Mouse (Mus musculus) embryonic fibroblast, embryonic 13.5 days (primary cell): Measurements from ENCODE around the gene Trim80. TPM values are rescaled to one million over a fixed set of nuclear protein-coding genes. Genes with fewer than 3 reads are reported as not detected.

Source experiments
- H3K27ac ChIP-seq: 2 replicates; pipeline ENCODE4 v1.5.1; 2012; ENCODE audit warnings: low read length, control low read depth, inconsistent platforms; ENCODE audit not compliant: insufficient read depth
- H3K4me1 ChIP-seq: 2 replicates; pipeline ENCODE4 v1.6.1; 2011; ENCODE audit warnings: low read length; ENCODE audit not compliant: control insufficient read depth, insufficient read depth
- H3K4me3 ChIP-seq: 2 replicates; pipeline ENCODE4 v1.5.1; 2011; ENCODE audit warnings: mild to moderate bottlenecking, control low read depth, low read length; ENCODE audit not compliant: insufficient read depth
- CTCF ChIP-seq: IDR thresholded peaks from 2 replicates; pipeline ENCODE4 v1.5.1; 2011; ENCODE audit warnings: mild to moderate bottlenecking, control low read depth, low read length, moderate library complexity, borderline replicate concordance; ENCODE audit not compliant: insufficient read depth
- POLR2A ChIP-seq: IDR thresholded peaks from 2 replicates; pipeline ENCODE4 v1.6.1; 2011; ENCODE audit warnings: low read depth, mild to moderate bottlenecking, control low read depth, low read length, moderate library complexity
- polyA plus RNA-seq: library from polyadenylated mRNA; stranded (reverse); fragments of >200 nt; gene quantifications from 2 replicates; pipeline ENCODE4 v1.2.4, GENCODE M21; 2011; ENCODE audit warnings: low read depth; ENCODE audit not compliant: missing spikeins, insufficient read length

Gene Trim80
- polyA plus RNA-seq, 1 experiment, result not detected

- no peak for TF ChIP-seq CTCF
- no peak for TF ChIP-seq POLR2A
- Histone ChIP-seq H3K4me1 (0 out of 2 replicates have a peak, but pooled peaks cover 2% of the 10 kb centered on the region), H3K27ac (no peak overlapping the region), H3K4me3 (no peak overlapping the region)
Observed at GRCm38 (mm10) chr11:115408266-115408920, 32.0 kb upstream of the Trim80 start.

DNA sequence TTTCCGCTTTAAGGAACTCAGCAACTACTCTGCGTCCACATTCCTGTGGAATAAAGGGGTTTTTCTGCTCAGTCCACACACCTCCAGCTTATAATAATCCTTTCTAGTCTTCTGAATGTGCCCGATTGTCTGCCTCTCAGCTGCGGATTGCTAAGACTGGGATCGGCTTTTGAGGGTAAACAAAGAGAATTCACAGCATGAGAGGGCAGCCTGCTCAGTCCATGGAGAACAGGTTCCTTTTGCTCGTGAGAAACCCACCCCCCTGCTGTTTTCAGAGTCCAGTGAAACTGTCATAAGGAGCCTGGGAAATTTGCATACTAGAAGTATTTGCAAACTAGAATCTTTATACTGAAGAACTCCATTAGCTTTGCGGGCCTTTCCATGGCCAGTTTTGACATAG, 30.8 kb upstream of the Trim80 start:
- no peak overlapping the region for H3K4me3 ChIP-seq
- 0 out of 2 replicates have a peak, but pooled peaks cover 1% of the 10 kb centered on the region for H3K4me1 ChIP-seq
- TF ChIP-seq CTCF, result no peak
- TF ChIP-seq POLR2A, result no peak
- no peak overlapping the region for H3K27ac ChIP-seq

DNA sequence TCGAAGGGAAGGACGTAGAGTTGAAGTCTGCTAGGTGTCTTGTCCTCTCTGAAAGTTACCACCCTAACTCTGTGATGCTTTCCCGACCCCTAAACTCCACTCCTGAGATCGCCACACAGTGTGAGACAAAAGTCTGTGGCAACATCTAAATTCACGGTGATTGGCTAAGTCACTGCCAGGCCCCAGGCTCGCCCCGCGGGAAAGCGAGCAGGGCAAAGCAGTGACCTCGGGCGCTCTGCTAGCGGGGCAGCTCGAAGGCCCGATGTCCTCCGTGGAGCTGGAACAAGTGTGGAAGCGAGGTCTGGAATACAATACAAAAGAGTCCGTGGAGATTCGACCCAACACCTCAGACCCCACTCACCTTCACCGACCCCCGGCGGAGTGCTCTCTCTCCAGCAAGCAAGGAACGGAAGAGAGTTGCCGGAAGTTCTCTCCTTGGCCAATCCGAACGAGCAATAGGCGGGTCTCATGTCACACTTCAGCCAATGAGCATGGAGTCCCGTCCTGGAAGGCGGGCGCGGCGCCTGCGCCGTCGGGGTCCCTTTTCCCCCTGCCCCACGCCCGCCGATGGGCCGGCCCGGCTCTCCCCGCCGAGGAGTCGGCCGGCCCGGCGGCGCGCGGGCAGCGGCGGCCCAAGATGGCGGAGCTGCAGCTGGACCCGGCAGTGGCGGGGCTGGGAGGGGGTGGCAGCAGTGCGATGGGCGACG, 20.7 kb upstream of the Trim80 start, which contains the start of the genes Atp5h and Kctd2:
Gene Atp5h, minus strand, starts transcription at position 432 of the 707 bp plus-strand sequence.
Gene Kctd2, plus strand, starts transcription at position 598 of the 707 bp plus-strand sequence.
- peak within 1 kb of the TSS; percentile 96 for H3K4me3 ChIP-seq
- peak within 1 kb of the TSS; percentile 2; the same call in 1 of the 2 replicates for H3K27ac ChIP-seq
- TF ChIP-seq POLR2A, result peak; percentile 73
- no peak for TF ChIP-seq CTCF
- H3K4me1 ChIP-seq, result peaks cover 6% of the 10 kb centered on the region

DNA sequence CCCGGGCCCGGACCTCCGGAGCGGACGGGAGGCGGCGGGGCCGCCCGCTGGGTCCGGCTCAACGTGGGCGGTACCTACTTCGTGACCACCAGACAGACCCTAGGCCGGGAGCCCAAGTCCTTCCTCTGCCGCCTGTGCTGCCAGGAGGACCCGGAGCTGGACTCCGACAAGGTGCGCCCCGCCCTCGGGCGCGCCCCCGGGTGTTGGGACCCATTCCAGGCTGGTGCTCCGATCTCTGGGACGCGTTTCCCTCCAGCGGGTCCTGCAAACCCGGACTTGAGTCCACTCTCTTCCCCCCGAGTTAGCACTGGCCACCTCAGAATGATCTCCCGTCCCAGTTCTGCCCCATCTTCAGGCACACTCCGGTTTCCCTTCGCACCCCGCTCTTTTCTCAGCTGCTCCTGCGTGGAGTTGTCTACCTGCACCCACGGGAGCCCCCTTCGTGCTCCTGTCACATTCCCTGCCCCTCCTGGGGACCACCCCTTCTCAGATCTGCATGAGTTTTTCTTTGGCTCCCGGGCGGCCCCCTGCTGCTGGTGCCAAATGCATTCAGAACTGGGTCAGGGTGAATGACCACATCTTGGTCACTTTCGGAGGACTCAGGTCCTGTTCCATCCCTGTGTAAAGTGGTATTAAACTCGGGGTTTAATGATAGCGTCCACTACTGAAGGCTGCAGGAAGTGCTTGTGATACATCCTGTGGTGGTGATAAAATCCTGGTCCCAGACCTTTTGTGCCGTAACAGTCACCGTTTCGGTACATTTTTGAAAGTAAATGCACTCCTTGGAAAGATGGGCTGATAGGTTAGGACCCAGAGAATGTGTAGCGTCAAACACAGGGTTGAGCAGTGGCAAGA, 19.8 kb upstream of the Trim80 start:
- H3K27ac ChIP-seq, result peak overlapping the region; percentile 2; the same call in 1 of the 2 replicates
- peaks cover 6% of the 10 kb centered on the region for H3K4me1 ChIP-seq
- no peak for TF ChIP-seq CTCF
- peak; percentile 35; the same call in 1 of the 2 replicates for TF ChIP-seq POLR2A
- peak overlapping the region; percentile 74 for H3K4me3 ChIP-seq

- Histone ChIP-seq H3K4me1 (peaks cover 6% of the 10 kb centered on the region), H3K27ac (no peak overlapping the region), H3K4me3 (peak overlapping the region; percentile 74; the same call in 1 of the 2 replicates)
- TF ChIP-seq CTCF, result no peak
- no peak for TF ChIP-seq POLR2A
Observed at GRCm38 (mm10) chr11:115421328-115421727, 19.0 kb upstream of the Trim80 start.

DNA sequence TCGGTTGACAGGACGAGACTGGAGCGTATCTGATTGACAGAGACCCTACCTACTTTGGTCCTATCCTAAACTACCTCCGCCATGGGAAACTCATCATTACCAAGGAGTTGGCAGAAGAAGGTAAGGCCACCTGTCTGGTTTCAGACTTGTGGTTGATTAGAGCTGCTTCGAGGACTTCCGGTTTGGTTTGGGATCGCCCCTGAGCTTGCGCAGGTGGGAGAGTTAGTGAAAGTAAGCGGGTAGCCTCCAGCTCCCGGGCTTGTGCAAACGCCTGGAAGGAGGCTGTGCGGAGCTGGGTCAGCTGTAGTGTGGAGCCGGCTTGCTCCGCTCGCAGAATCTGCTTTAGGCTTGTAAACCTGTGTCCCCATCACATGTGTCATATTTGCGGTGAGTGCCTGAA, 18.4 kb upstream of the Trim80 start:
- TF ChIP-seq POLR2A (no peak), CTCF (no peak)
- Histone ChIP-seq H3K27ac (no peak overlapping the region), H3K4me3 (no peak overlapping the region), H3K4me1 (peaks cover 6% of the 10 kb centered on the region)

GRCm38 (mm10) chr11:115423091-115423490, 17.3 kb upstream of the Trim80 start:
- peaks cover 6% of the 10 kb centered on the region for H3K4me1 ChIP-seq
- TF ChIP-seq CTCF (no peak), POLR2A (no peak)
- no peak overlapping the region for H3K4me3 ChIP-seq
- no peak overlapping the region for H3K27ac ChIP-seq

DNA sequence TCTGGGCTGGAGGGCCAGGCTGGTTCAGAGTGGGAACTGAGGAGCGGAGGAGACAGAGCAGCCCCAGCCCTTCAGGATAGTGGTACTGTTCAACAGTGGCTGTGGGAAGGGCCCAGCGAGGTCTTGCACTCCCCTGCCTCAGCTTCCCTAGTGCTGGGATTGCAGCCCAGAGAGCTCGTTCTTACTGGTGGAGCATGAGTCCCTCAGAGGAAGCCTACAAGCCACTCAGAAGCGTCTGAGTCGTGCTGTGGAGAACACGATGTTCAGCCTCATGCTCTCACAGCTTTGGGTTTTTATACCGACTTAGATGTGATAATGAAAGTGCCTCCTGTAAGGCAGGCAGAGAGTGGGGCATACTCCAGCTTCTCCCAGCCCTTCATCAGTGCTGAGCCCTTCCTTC, 15.7 kb upstream of the Trim80 start:
- TF ChIP-seq CTCF (no peak), POLR2A (no peak)
- H3K27ac ChIP-seq, result no peak overlapping the region
- H3K4me1 ChIP-seq, result peaks cover 6% of the 10 kb centered on the region
- no peak overlapping the region for H3K4me3 ChIP-seq

GRCm38 (mm10) chr11:115425671-115426070, 14.7 kb upstream of the Trim80 start:
- Histone ChIP-seq H3K27ac (no peak overlapping the region), H3K4me1 (peaks cover 6% of the 10 kb centered on the region), H3K4me3 (no peak overlapping the region)
- TF ChIP-seq POLR2A, result no peak
- TF ChIP-seq CTCF, result no peak
